Mouse (Mus musculus) adipocyte (in vitro differentiated cells): Measurements from ENCODE around the gene Gm10320.

Experiments
- DNase-seq: peaks from one replicate; pipeline ENCODE4 v3.0.0-alpha.2; 2016; ENCODE audit warnings: low spot score

The Gm10320 gene

DNA sequence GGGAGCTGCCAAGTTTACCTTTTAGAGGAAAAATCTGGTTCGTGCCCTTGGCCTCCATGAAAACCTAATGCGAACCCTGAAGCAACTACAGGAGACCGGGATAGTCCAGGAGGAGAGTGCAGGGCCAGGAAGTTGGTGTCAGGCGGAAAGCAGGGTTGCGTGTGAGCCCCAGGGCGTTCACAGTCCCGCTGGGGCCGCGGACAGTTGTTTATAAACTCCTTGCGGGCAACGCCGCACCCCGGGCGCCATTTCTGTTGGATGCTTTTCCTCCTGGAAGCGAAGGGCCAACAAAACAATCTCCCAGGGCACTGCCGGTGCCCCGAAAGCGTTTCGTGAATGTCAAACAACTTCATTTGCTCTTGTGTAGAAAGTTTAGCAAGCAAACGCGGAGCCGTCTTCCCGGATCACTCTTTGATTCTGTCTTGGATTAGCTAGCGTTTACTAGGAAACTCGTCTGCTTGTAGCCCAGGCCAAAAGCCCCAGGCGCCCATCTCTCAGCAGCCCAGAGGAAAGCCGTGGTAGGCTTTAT lies 11.1 kb upstream of the Gm10320 start:
- no peak for DNase-seq

DNA sequence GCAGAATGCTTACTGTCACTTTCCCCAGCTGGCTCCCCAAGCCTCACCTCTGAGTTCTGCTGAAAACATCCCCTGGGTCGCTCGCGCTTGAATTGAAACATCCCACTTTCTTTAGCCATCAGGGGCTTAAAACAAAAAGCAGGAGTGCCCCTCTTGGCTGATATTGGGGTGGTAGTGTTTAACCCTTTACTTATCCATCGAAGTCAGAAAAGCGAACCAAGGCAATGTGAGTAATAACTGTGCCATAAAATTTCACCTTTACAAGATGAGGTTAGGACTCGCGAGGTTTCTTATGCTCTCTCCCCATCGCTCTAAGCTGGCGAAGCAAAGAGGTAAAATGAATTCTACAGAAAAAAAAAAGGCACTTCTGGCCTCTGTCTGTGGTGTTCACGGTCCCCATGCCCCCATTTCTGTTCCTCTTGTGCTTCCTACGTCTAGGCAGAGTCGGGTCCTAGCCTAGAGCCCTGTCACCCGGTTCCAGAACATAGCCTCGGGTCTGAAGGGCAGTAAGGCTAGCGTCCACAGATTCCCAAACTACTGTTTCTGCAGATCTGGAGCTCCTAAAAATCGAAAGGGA lies 10.5 kb upstream of the Gm10320 start:
- no peak for DNase-seq

DNA sequence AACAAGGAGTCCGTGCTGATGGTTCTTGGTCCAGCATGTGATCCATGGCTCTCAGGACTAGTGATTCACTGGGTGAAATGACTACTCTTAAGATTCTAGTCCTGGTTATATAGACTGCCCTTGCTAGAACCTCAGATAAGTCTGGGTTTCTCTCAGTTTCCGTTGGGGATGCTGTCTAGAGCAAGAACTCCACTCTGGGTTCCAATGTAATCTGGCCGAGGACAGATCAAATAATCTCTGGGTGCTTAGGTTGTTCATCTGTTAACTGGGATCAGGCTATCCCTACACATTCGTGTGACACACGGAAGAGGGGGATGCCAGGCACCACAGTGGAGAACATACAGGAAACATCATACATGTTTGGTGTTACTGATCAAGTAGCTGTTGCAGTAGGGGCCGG lies 9.5 kb upstream of the Gm10320 start:
- no peak for DNase-seq

DNA sequence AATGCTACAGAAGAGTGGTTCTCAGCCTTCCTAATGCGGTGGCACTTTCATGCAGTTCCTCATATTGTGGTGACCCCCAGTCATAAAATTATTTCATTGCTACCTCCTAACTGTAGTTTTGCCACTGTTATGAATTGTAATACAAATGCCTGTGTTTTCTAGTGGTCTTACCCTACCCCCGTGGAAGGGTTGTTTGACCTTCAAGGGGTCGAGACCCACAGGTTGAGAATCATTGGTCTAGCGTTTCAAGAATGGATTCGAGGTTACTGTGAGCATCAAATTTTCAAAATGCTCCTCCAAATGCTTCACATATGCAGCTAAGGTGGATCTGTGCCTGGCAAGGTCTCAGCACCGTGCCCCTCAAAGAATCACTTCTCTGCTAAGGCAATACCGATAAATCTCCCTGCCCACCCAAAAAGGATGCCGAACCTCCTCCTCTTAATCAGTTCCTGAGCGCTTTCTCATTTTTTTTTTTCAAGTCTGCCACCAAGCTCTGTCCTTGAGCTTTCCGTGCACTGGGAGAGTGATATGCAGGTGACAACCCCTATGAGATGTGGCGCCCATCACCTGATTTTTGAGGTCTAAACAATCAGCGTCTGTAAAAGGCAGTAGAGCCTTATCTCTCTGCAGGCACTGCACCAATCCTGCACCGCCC lies 8.8 kb upstream of the Gm10320 start:
- no peak for DNase-seq

DNA sequence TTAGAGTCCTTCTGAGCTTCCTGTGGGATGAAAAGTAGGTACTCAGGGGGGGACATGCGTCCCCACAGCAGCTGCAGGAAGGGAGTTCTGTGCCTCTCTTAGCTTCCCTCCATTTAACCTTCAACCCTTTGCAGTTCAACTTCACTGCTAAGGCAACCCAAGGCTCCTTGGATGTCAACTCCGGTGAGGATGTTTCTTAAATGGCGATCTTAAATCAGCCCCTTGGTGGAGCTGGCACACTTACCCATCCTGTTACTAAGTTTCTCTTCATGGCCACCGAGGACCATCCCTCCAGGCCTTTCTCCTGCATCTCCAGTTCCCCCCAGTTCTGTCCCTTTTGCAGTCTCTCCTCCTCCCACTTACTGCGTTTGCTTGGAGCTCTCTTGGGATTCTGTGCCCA lies 6.8 kb upstream of the Gm10320 start:
- no peak for DNase-seq

DNA sequence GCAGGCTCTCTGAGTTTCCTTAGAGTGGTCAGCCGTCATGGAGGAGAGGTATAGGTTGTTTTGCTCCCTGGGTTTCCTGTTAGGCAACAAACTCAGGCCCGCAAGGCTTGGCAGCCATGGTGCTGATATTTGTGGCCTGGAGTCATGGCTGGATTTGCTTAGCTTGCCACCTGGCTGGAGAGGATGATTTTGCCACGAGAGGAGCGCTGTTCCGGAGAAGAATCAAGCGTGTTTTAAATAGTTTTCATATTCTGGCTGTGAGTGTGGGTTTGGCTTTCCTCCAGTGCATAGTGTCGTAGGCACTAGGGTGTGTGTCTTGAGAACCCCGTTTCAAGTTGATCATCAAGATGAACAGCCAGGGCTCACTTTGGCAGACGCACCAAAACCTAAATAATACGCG lies 6.3 kb upstream of the Gm10320 start:
- DNase-seq, result peak; percentile 44

DNA sequence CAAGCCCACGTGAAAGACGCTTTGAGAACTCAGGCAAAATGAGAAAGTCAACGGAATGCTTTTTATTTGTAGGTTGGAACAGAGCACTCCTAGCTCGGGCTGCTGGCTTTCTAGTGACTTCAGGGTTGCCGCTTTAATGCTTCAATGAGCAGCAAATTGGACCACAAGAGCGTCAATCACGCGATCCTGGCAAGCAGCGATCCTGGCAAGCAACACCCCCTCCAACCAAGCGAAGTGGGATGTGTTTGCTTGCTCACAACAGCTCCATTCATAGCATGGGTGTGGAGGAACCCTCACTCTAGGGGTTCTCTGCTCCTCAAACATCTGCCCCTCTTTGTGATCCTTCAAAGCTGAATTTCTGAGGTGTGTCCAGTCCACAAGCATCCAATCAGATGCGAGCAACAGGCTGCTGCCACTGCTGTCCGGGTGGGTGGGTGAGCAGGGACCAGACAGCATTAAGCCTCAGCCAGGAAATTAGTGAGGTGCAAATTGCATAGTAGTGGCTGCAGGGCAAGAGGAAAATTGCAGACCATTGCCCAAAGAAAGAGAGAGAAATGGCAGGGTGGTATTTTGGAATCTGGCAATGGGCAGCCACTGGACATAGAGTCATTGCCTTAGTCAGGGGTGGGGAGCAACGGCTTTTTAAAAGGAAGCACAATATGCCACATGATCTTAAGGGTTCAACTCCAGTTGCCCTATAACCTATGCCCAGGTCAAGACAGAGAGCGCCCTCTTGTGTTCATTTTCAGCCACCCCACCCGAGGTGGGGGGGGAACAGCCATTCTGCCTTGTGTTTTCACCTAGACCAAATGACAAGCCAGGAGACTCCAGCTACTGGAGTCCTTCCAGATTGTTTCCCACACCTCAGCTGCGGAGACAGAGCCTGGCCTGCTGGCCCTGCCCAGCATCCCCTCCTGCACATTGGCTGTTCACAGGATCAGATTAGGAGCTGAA lies 5.4 kb upstream of the Gm10320 start:
- DNase-seq, result peak; percentile 71

DNA sequence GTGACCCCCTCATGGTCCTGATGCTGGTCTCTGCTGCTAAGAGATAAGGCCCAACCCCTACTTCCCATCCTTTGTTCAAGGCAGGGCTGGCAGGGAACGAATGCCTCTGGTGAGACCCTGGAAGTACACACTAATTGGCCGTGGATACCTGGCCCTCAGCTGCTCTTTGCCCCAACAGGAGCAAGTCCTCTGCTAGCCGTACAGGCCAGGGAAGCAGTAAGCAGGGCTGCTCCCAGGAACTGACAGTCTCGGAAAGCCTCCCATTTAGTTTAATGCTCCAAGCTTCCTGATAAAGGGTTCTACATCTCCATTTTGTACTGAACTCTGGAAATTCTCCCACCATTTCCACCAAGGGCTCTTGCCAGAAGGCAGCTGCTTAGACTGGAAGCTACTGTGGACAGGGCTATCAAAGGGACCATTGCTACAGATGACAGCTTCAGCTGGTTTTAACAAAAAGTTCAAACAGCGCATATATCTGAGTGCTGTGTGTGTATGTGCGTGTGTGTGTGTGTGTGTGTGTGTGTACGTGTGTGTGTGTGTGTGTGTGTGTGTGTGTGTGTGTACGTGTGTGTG lies 2.8 kb upstream of the Gm10320 start:
- no peak for DNase-seq

DNA sequence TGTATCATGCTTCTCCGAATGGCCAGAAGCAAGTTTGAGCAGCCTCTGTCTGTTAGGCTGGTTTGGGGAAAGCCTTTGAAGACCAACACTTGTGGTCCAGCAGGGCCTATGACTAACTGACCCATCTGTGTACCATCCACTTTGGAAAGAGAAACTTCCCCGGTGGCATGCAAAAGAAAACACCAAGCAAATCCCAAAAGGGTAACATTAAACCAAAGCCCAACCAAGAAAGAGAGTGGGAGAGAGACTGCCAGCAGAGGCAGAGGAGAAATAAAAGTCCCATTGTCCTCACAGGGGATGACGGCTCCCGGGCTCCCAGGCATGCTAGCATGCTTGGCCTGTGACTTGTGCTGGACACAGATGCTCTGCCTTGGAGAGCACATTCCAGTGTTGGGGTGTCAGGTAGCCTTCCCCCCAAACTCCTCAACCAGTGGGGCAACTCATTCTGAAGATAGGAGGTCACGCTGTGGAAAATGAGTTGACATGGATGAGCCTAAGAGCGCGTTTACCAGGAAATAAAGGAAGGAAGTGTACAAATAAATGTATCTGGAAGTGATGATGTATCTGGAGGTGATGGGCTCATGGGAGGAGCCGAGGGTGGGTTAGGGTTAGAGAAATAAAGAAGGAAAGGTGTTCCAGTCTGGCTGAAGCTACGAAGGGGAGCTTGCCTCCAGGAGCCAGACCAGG lies 911 bp upstream of the Gm10320 start:
- DNase-seq, result peak; percentile 74

DNA sequence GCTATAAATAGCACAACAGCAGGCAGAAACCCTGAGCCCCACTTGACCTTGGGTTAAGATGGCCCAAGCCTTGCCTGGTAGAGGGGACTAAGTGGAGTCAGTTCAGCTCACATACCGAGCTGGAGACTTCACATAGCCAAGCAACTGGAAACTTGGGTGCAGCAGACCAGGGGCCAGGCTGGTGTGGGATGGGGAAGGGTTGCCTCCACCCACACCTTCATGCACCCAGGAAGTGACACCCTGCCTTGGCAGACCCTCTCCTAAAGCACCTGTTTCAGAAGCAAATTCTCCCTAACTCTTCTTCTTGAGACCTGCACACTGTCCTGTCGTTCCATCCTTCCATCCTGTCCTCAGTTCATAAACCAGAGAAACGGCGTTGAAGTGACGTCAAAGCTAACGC lies 5.1 kb downstream of the Gm10320 start:
- DNase-seq, result no peak

DNA sequence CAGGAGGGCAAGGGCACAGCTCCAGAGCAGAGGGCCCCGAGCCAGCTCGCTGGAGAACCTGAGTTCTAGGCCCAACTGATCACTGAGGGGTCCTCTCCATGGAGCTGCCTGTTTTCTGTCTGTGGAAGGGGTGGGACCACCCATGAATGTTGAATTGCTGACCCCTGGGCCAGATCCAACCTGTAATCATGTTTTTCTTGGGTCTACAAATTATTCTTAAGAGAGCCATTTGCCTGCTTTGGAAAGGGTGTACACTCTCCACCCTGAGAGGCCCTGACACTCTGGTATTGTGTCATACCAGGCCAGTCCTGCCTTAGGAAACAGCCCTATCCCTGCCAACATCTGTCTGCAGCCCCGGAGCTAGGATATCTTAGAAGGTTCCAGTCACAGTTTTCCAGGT lies 5.6 kb downstream of the Gm10320 start:
- peak; percentile 78 for DNase-seq

DNA sequence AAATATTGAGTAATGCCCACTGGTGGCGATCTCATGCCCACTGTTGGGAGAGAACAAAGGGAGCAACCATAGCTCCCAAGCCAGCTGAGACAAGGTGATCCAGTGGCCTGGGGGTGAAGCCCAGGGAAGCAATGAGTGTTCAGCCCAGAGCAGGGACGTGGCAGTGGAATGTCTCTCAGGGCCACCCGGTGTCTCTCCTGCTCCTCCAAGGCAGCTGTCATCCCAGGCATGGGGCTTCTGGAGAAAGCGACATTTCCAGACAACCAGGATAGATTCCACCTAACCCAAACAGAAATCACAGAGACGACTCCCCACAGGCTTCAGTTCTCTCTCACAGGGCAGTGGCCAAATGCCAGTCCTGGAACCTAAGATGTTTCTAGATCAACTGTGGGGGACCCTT lies 6.4 kb downstream of the Gm10320 start:
- DNase-seq, result no peak

DNA sequence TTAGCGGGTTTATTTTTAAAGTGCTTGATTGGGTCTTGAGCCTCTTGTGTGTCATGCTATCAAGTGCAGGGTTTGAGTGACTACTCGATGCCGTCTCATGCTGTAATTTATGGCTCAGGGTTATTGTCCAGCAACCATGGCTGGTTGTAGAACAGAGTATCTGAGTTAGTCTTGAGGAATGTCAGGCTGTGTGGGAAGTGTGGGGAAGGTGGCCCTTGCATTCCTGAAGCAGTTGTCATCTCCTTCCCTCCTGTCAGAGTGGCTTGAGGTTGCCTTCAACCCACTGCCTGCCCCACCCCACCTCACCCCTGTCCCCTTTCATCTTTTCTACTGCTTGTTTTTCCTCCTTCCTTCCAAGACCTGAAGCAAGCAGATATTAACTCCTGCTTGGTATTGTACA lies 13.8 kb downstream of the Gm10320 start:
- DNase-seq, result no peak

DNA sequence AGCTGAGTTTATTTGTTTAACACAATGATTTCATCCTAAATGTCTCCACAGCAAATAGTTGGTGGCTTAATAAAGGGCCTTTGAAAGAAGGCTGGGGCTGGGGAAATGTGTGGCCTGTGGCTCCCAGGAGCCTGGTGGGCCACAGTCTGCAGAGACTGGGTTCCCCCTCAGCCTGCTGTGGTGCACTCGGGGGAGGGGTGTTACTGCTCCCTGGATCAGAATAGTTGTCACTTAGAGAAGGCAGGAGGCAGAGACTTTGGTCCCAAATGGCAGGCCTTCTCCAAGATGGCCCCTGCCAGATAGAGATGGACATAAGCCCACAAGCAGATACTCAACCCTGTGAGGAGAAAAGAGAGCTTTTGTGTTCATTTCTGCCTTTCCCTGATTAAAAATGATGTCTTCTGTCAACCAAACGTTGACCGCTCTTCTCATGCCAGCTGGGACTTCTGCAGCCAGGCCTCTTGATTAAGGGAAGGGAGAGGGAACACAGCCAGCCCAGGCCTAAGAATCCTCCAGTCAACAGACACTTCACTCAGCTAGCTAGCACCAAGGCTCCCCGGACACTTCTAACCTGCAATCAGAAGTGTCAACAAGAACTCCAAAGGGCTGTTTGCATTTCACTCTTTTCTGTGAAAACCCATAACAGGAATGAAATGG lies 14.8 kb downstream of the Gm10320 start:
- DNase-seq, result peak; percentile 67

DNA sequence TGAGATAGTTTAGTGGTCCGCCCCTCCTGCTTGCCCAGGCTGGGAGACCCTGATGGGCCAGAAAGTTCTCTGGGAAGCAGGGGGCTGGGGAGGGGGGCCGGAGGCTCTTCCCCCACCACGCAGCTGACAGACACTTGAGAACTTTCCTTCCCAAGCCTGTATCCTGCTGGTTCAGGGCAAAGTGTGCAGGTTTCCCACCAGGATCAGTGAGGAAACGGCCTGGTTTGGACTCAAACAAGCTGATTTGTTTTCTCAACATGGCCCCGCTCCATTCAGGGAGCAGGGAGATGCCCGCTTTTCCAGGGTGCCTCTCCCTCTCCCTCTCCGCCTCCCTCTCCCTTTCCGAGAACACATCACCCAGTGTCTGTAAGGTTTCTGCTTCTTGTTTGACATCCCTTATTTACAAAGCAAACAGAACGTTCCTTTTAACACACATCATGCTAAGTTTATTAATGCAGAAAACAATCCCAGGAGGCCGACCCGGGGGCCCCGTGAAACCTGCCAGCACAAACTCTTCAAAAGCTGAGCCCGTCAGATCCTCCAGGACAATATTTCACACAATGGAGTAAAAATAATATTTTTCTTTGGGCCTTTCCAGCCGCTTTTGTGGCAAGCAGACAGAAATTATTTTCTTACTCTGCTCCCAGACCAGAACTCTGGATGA lies 15.5 kb downstream of the Gm10320 start:
- peak; percentile 13 for DNase-seq

DNA sequence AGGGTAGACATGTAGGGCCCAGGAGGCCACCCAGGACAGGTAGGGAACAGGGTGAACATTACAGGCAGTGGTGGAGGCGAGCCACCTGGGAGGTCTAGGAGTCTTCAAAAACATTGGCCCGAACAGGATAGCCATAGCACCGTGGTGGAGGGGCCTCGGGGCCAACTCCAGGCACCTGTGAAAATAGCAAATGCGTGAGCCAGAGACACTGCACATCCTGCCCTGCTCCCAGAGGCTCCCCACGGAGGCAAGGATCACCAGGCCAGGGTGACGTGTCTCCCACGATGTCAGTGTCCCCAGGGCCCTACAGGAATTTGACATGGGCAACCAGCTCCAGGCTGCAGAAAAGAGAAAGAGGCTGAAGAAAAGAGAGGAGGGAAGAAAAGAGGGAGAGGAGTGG lies 16.1 kb downstream of the Gm10320 start:
- no peak for DNase-seq

DNA sequence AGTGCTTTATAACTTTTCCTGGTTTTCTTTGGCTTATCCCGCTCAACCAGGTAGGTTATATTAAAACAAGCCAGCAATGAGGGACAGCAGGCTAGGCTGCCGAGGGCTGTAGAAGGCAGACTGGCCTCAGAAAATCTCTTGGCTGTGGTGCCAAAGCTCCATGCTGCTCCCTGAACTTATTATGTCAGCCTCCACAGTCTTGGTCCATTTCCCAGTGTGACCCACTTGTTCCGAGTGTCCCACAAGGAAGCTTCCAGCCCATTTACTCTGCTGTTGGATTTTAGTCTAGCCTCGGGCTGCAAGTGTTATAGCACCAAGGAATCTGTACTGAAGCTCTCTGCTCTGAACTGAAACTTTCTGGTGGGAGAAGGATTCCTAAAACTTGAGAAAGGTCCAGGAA lies 18.8 kb downstream of the Gm10320 start:
- peak; percentile 67 for DNase-seq

DNA sequence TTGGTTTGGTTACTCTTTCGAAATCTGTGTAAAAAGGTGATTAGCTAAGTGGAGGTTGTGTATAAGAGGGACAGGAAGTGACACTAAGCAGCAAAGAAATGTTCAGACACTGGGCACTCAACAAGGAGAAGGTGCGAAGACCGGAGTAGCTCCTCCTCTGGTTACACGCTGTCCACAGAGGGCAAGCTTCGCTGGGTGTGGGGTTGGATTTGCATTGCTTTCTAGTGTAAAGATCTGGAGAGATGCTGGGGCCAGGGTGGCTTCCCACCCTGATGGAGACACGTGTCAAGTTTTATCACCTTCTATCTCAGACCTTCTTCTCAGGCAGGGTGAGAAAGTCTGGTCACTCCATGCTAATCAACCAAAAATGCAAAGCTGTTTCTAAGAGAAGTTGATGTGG lies 20.0 kb downstream of the Gm10320 start:
- no peak for DNase-seq

DNA sequence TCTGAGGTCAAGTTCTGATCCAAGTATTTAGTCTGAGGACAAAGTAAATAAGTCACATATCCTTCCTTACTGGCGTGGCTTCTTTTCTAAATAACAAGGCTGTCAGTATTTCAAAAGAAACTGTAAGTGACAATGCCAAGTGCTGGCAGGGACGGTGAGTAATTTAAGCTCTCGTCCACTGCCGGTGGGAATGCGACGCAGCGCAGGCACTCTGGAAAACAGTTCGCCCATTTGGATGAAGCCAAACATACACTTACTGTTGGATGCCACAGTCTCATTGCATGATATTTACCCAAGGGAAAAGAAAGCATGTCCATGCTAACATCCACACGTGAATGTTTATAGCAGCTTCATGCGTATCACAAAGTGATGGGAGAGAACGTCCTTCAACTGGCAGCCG lies 21.5 kb downstream of the Gm10320 start:
- DNase-seq, result no peak

DNA sequence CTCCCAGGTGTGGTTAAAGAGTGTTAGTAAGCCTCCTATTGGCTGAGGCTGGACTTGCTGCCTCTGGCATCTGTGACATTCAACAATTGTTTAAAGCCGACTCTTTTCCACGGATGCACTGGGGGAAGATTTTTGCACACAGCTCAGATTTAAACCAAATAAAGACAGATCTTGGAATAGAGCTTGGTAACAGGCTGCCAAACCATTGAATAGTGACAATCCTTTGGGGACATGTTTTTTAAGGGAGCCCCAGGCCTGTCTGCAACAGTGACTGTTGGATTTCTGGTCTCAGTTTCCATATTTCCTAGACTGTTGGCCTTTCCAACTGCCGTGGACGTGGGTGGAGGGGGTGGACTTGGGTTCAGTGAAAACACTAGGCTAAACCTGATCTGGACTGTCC lies 21.9 kb downstream of the Gm10320 start:
- no peak for DNase-seq

DNA sequence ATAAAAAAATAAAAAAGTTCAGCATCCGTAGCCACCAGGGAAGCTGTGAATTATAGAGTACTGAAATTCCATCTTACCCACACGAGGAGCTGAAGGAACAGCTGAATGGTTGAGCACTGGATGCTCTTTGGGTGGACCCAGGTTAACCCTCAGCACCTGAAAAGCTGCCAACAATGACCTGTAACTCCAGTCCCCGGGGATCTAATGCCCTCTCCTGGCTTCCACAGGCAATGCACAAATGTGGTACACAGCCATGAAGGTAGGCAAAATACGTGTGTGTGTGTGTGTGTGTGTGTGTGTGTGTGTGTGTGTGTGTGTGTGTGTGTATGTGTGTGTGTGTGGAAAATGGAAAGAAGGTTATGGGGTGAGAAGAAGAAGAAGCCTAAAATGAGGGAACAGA lies 30.3 kb downstream of the Gm10320 start:
- DNase-seq, result no peak
